Mouse (Mus musculus) MEL (cell line): Measurements from ENCODE around the gene Kcnk2. TPM values are rescaled to one million over a fixed set of nuclear protein-coding genes. Genes with fewer than 3 reads are reported as not detected.

Experiments used
- DNase-seq: peaks from one replicate; pipeline ENCODE4 v3.0.0; 2011; ENCODE audit warnings: low read depth, low spot score
- H3K27ac ChIP-seq: 2 replicates; pipeline ENCODE4 v1.5.1; 2012; ENCODE audit warnings: low read depth, mild to moderate bottlenecking, control low read depth, low read length, moderate library complexity; ENCODE audit not compliant: control insufficient read depth
- H3K27me3 ChIP-seq, 2 experiments: fragments of 150-350 bp in 1 of 2; sonication (generic) in 1 of 2; 2 replicates each; pipeline ENCODE4 v1.6.1; 2012; ENCODE audit warnings: low read length in 2 of 2, mild to moderate bottlenecking in 2 of 2, improper control_type of control experiment in 1 of 2, moderate library complexity in 1 of 2; ENCODE audit not compliant: insufficient read depth in 2 of 2, control insufficient read depth in 1 of 2
- H3K36me3 ChIP-seq, 2 experiments: 2 replicates each; pipeline ENCODE4 v1.6.1; 2012 to 2014; ENCODE audit warnings: low read length in 2 of 2, improper control_type of control experiment in 1 of 2, inconsistent platforms in 1 of 2, mild to moderate bottlenecking in 1 of 2; ENCODE audit not compliant: insufficient read depth in 2 of 2, control insufficient read depth in 1 of 2
- H3K4me1 ChIP-seq, 2 experiments: fragments of 150-350 bp in 1 of 2; sonication (generic) in 1 of 2; 2 replicates each; pipeline ENCODE4 v1.6.1; 2012; ENCODE audit warnings: low read length in 2 of 2, improper control_type of control experiment in 1 of 2, mild to moderate bottlenecking in 1 of 2; ENCODE audit not compliant: insufficient read depth in 2 of 2, control insufficient read depth in 1 of 2
- H3K4me3 ChIP-seq, 2 experiments: fragments of 150-350 bp in 1 of 2; sonication (generic) in 1 of 2; 2 replicates each; pipeline ENCODE4 v1.5.1; 2012; ENCODE audit warnings: low read depth in 2 of 2, low read length in 2 of 2, mild to moderate bottlenecking in 2 of 2, moderate library complexity in 2 of 2, control low read depth in 1 of 2, improper control_type of control experiment in 1 of 2; ENCODE audit not compliant: control insufficient read depth in 1 of 2, insufficient read depth in 1 of 2
- H3K79me2 ChIP-seq: 2 replicates; pipeline ENCODE4 v1.6.1; 2012; ENCODE audit warnings: mild to moderate bottlenecking, low read length, moderate library complexity; ENCODE audit not compliant: control insufficient read depth, poor library complexity, insufficient read depth
- H3K9ac ChIP-seq: 2 replicates; pipeline ENCODE4 v1.6.1; 2012; ENCODE audit warnings: low read depth, mild to moderate bottlenecking, control low read depth, low read length, moderate library complexity; ENCODE audit not compliant: control insufficient read depth, poor library complexity, severe bottlenecking
- H3K9me3 ChIP-seq: fragments of 150-350 bp; sonication (generic); replicated peaks from 2 replicates; pipeline ENCODE4 v1.6.1; 2012; ENCODE audit warnings: mild to moderate bottlenecking, low read length, improper control_type of control experiment, moderate library complexity; ENCODE audit not compliant: insufficient read depth
- CHD1 ChIP-seq: IDR thresholded peaks from 2 replicates; pipeline ENCODE4 v1.6.1; 2012; ENCODE audit warnings: low read depth, mild to moderate bottlenecking, inconsistent platforms, low read length, improper control_type of control experiment
- CTCF ChIP-seq, 3 experiments: IDR thresholded peaks in 2 of 3; conservative IDR thresholded peaks in 1 of 3; 2 replicates each; pipeline ENCODE4 v1.5.1; 2011 to 2012; ENCODE audit warnings: low read length in 3 of 3, low read depth in 2 of 3, mild to moderate bottlenecking in 2 of 3, improper control_type of control experiment in 1 of 3, inconsistent platforms in 1 of 3, mixed read lengths in 1 of 3, moderate library complexity in 1 of 3; ENCODE audit not compliant: control insufficient read depth in 1 of 3, insufficient read depth in 1 of 3, poor library complexity in 1 of 3, severe bottlenecking in 1 of 3
- E2F4 ChIP-seq: IDR thresholded peaks from 2 replicates; pipeline ENCODE4 v1.6.1; 2011; ENCODE audit warnings: low read depth, low read length, improper control_type of control experiment, borderline replicate concordance
- GABPA ChIP-seq: IDR thresholded peaks from 2 replicates; pipeline ENCODE4 v1.6.1; 2012; ENCODE audit warnings: low read depth, mild to moderate bottlenecking, inconsistent platforms, low read length, improper control_type of control experiment, moderate library complexity
- HCFC1 ChIP-seq: IDR thresholded peaks from 2 replicates; pipeline ENCODE4 v1.6.1; 2012; ENCODE audit warnings: low read depth, mild to moderate bottlenecking, inconsistent platforms, low read length, improper control_type of control experiment, moderate library complexity
- JUND ChIP-seq: IDR thresholded peaks from 2 replicates; pipeline ENCODE4 v1.6.1; 2011; ENCODE audit warnings: low read depth, mild to moderate bottlenecking, improper control_type of control experiment, low read length
- KAT2A ChIP-seq: conservative IDR thresholded peaks from 2 replicates; pipeline ENCODE4 v1.6.1; 2012; ENCODE audit warnings: low read depth, low read length, improper control_type of control experiment, inconsistent platforms
- MAZ ChIP-seq: IDR thresholded peaks from 2 replicates; pipeline ENCODE4 v1.6.1; 2012; ENCODE audit warnings: low read depth, mild to moderate bottlenecking, inconsistent platforms, low read length, improper control_type of control experiment
- MEF2A ChIP-seq: IDR thresholded peaks from 2 replicates; pipeline ENCODE4 v1.6.1; 2014; ENCODE audit warnings: low read depth, mild to moderate bottlenecking, inconsistent platforms, low read length, improper control_type of control experiment; ENCODE audit not compliant: poor library complexity, insufficient replicate concordance, severe bottlenecking; ENCODE audit errors: extremely low read depth
- MXI1 ChIP-seq: IDR thresholded peaks from 2 replicates; pipeline ENCODE4 v1.6.1; 2011; ENCODE audit warnings: mild to moderate bottlenecking, low read depth, low read length, improper control_type of control experiment
- NELFE ChIP-seq: IDR thresholded peaks from 2 replicates; pipeline ENCODE4 v1.6.1; 2011; ENCODE audit warnings: low read depth, low read length, improper control_type of control experiment
- POLR2A ChIP-seq, 2 experiments: IDR thresholded peaks; 2 replicates each; pipeline ENCODE4 v1.6.1; 2011 to 2012; ENCODE audit warnings: low read length in 2 of 2, mild to moderate bottlenecking in 2 of 2, control low read depth in 1 of 2, improper control_type of control experiment in 1 of 2, low read depth in 1 of 2, moderate library complexity in 1 of 2; ENCODE audit not compliant: control insufficient read depth in 1 of 2, insufficient read depth in 1 of 2, poor library complexity in 1 of 2
- POLR2AphosphoS2 ChIP-seq: IDR thresholded peaks from 2 replicates; pipeline ENCODE4 v1.6.1; 2011; ENCODE audit warnings: low read length, improper control_type of control experiment
- RAD21 ChIP-seq: IDR thresholded peaks from 2 replicates; pipeline ENCODE4 v1.6.1; 2011; ENCODE audit warnings: mild to moderate bottlenecking, low read depth, low read length, improper control_type of control experiment
- TAL1 ChIP-seq: IDR thresholded peaks from 2 replicates; pipeline ENCODE4 v1.6.1; 2012; ENCODE audit warnings: mild to moderate bottlenecking, inconsistent platforms, low read length, moderate library complexity, mixed read lengths
- TBP ChIP-seq: IDR thresholded peaks from 2 replicates; pipeline ENCODE4 v1.8.0; 2011; ENCODE audit warnings: low read depth, low read length, improper control_type of control experiment
- TCF12 ChIP-seq: IDR thresholded peaks from 2 replicates; pipeline ENCODE4 v1.6.1; 2014; ENCODE audit warnings: low read depth, mild to moderate bottlenecking, inconsistent platforms, low read length, improper control_type of control experiment, moderate library complexity
- UBTF ChIP-seq: IDR thresholded peaks from 2 replicates; pipeline ENCODE4 v1.6.1; 2012; ENCODE audit warnings: low read depth, mild to moderate bottlenecking, inconsistent platforms, low read length, improper control_type of control experiment, moderate library complexity, borderline replicate concordance; ENCODE audit not compliant: insufficient read depth
- USF1 ChIP-seq: IDR thresholded peaks from 2 replicates; pipeline ENCODE4 v1.6.1; 2014; ENCODE audit warnings: low read depth, mild to moderate bottlenecking, inconsistent platforms, low read length, improper control_type of control experiment, moderate library complexity
- ZC3H11A ChIP-seq: IDR thresholded peaks from 2 replicates; pipeline ENCODE4 v1.6.1; 2012; ENCODE audit warnings: low read depth, mild to moderate bottlenecking, inconsistent platforms, low read length, improper control_type of control experiment
- ZKSCAN1 ChIP-seq: IDR thresholded peaks from 2 replicates; pipeline ENCODE4 v1.6.1; 2012; ENCODE audit warnings: low read depth, mild to moderate bottlenecking, inconsistent platforms, low read length, improper control_type of control experiment, moderate library complexity
- ZNF384 ChIP-seq: IDR thresholded peaks from 2 replicates; pipeline ENCODE4 v1.6.1; 2012; ENCODE audit warnings: low read depth, mild to moderate bottlenecking, inconsistent platforms, low read length, improper control_type of control experiment
- polyA plus RNA-seq, 2 experiments: library from polyadenylated mRNA; stranded (reverse) in 1 of 2; unstranded in 1 of 2; fragments of >175 nt in 1 of 2; fragments of >200 nt in 1 of 2; gene quantifications; 2 replicates each; pipeline versions ENCODE4 v1.2.1 to v1.2.4; 2012; ENCODE audit warnings: low replicate concordance in 2 of 2, low read depth in 1 of 2; ENCODE audit not compliant: insufficient read length in 2 of 2, insufficient read depth in 1 of 2, missing spikeins in 1 of 2
- total RNA-seq: library from RNA; depleted of rRNA; stranded (reverse); fragments of 300-350 nt; gene quantifications from 2 replicates; pipeline ENCODE4 v1.2.3, GENCODE M21; 2012

Gene Kcnk2
- total and polyA plus RNA-seq, 3 experiments = not detected

GRCm38 (mm10) chr1:189419914-189420313 lies 17.8 kb upstream of the Kcnk2 start:
- DNase-seq = no peak
- Histone ChIP-seq H3K4me3 (no peak overlapping the region), H3K27ac (no peak overlapping the region), H3K9ac (no peak overlapping the region), H3K27me3 (no peaks in the 10 kb centered on the region), H3K79me2 (no peaks in the 10 kb centered on the region), H3K9me3 (no peaks in the 10 kb centered on the region), H3K4me1 (no peaks in the 10 kb centered on the region), H3K36me3 (no peaks in the 10 kb centered on the region)
- TF ChIP-seq HCFC1 (no peak), MEF2A (no peak), POLR2A (IDR thresholded peaks at IDR 0.05; ENCODE audit: control insufficient read depth in 1 of 2, insufficient read depth in 1 of 2, low read depth in 1 of 2, low read length in 2 of 2, poor library complexity in 1 of 2) (no peak), ZKSCAN1 (no peak), MAZ (no peak)

- H3K27me3 ChIP-seq = no peaks in the 10 kb centered on the region
- H3K27ac ChIP-seq = no peak overlapping the region
- H3K79me2 ChIP-seq = no peaks in the 10 kb centered on the region
- H3K4me1 ChIP-seq = no peaks in the 10 kb centered on the region
- H3K9me3 ChIP-seq = no peaks in the 10 kb centered on the region
- no peak overlapping the region for H3K9ac ChIP-seq
- H3K36me3 ChIP-seq = no peaks in the 10 kb centered on the region
- no peak for DNase-seq
- TF ChIP-seq ZNF384 = no peak
- no peak for TF ChIP-seq E2F4
- TF ChIP-seq UBTF = no peak
- TF ChIP-seq HCFC1 = no peak
- no peak for TF ChIP-seq NELFE
- no peak for TF ChIP-seq USF1
- no peak for TF ChIP-seq RAD21
- TF ChIP-seq TAL1 = no peak
- TF ChIP-seq JUND = no peak
- TF ChIP-seq CHD1 = no peak
- TF ChIP-seq KAT2A = no peak
- no peak for TF ChIP-seq POLR2AphosphoS2
- no peak for TF ChIP-seq CTCF (IDR thresholded peaks at IDR 0.05 in 2 of 3, conservative IDR thresholded peaks at IDR 0.05 in 1 of 3; ENCODE audit: control insufficient read depth in 1 of 3, insufficient read depth in 1 of 3, low read depth in 2 of 3, low read length in 3 of 3, poor library complexity in 1 of 3, severe bottlenecking in 1 of 3)
- TF ChIP-seq TBP = no peak
- TF ChIP-seq TCF12 = no peak
- no peak for TF ChIP-seq MEF2A
- TF ChIP-seq GABPA = no peak
- TF ChIP-seq ZC3H11A = no peak
- no peak for TF ChIP-seq MXI1
- no peak overlapping the region for H3K4me3 ChIP-seq
These were observed 7.8 kb upstream of the Kcnk2 start for GRCm38 (mm10) chr1:189409906-189410305.
